Mouse (Mus musculus) liver, embryonic 16.5 days (tissue): Measurements from ENCODE around the gene Chd2. TPM values are rescaled to one million over a fixed set of nuclear protein-coding genes. Genes with fewer than 3 reads are reported as not detected.
A peak's percentile ranks its signal among the peaks of the same experiment; 100 is the strongest.

ENCODE experiments used
- ATAC-seq: fragments of 200-750 bp; cut with Nextera tagmentation; 2 replicates; pipeline ENCODE4 v1.8.0; 2017; ENCODE audit warnings: low read depth, mild to moderate bottlenecking, moderate number of reproducible peaks, moderate library complexity
- H3K27ac ChIP-seq: fragments of 300-500 bp; sonication (generic); 2 replicates; pipeline ENCODE4 v1.5.1; 2014; ENCODE audit warnings: mild to moderate bottlenecking, low read length
- H3K27me3 ChIP-seq: fragments of 300-500 bp; sonication (generic); 2 replicates; pipeline ENCODE4 v1.6.1; 2014; ENCODE audit warnings: low read depth, low read length, mixed read lengths; ENCODE audit not compliant: control insufficient read depth, insufficient read depth
- H3K36me3 ChIP-seq: fragments of 300-500 bp; sonication (generic); 2 replicates; pipeline ENCODE4 v1.6.1; 2014; ENCODE audit warnings: mild to moderate bottlenecking; ENCODE audit not compliant: control insufficient read depth, insufficient read depth
- H3K4me1 ChIP-seq: fragments of 300-500 bp; sonication (generic); 2 replicates; pipeline ENCODE4 v1.6.1; 2014; ENCODE audit warnings: low read depth, low read length, mixed read lengths; ENCODE audit not compliant: control insufficient read depth
- H3K4me2 ChIP-seq: fragments of 300-500 bp; sonication (generic); 2 replicates; pipeline ENCODE4 v1.6.1; 2014; ENCODE audit warnings: low read depth, low read length, mixed read lengths
- H3K4me3 ChIP-seq: fragments of 300-500 bp; sonication (generic); 2 replicates; pipeline ENCODE4 v1.5.1; 2014; ENCODE audit warnings: low read depth, mild to moderate bottlenecking, low read length
- H3K9ac ChIP-seq: fragments of 300-500 bp; sonication (generic); 2 replicates; pipeline ENCODE4 v1.6.1; 2014; ENCODE audit warnings: low read depth, low read length
- H3K9me3 ChIP-seq: fragments of 300-500 bp; sonication (generic); replicated peaks from 2 replicates; pipeline ENCODE4 v1.6.1; 2016; ENCODE audit warnings: low read length; ENCODE audit not compliant: control insufficient read depth
- WGBS: fragments of 180-500 bp; shearing (Covaris S2); extraction: QIAGEN DNeasy Blood & Tissue Kit; methylation state at CpG from one replicate; pipeline ENCODE4 v1.1.7; 2014; ENCODE audit not compliant: insufficient replicate concordance; 5-methylcytosine and 5-hydroxymethylcytosine counted together
- polyA plus RNA-seq: library from polyadenylated mRNA; unstranded; fragments of >200 nt; fragmentation: Nextera tagmentation; extraction: Ambion mirVana; gene quantifications from 2 replicates; pipeline ENCODE4 v1.2.1, GENCODE M21; 2015

The Chd2 gene
- polyA plus RNA-seq, 1 experiment from 2014 or later, result 24.7 TPM

GRCm38 (mm10) chr7:73557671-73558265 lies 16.1 kb upstream of the Chd2 start:
- no peaks in the 10 kb centered on the region for H3K9me3 ChIP-seq
- 0 out of 2 replicates have a peak overlapping the region, but pooled peaks have one; percentile 3 for H3K4me2 ChIP-seq
- H3K4me3 ChIP-seq, result peak overlapping the region; percentile 99
- H3K36me3 ChIP-seq, result peaks cover under 1% of the 10 kb centered on the region; the same call in 1 of the 2 replicates
- WGBS, result under 1% methylated on average over 74 of the region's 80 CpGs
- peak; percentile 10; the same call in 1 of the 2 replicates for ATAC-seq
- peak overlapping the region; percentile 99 for H3K27ac ChIP-seq
- H3K9ac ChIP-seq, result peak overlapping the region; percentile 100
- no peaks in the 10 kb centered on the region for H3K27me3 ChIP-seq
- H3K4me1 ChIP-seq, result peaks cover 15% of the 10 kb centered on the region

GRCm38 (mm10) chr7:73556688-73557667 lies 15.3 kb upstream of the Chd2 start:
- no peaks in the 10 kb centered on the region for H3K9me3 ChIP-seq
- peak overlapping the region; percentile 36 for H3K4me2 ChIP-seq
- peaks cover 5% of the 10 kb centered on the region; the same call in 1 of the 2 replicates for H3K36me3 ChIP-seq
- H3K27ac ChIP-seq, result peak overlapping the region; percentile 99
- no peaks in the 10 kb centered on the region for H3K27me3 ChIP-seq
- peak overlapping the region; percentile 100 for H3K9ac ChIP-seq
- WGBS, result under 1% methylated on average over 25 of the region's 25 CpGs
- peak overlapping the region; percentile 99 for H3K4me3 ChIP-seq
- no peak for ATAC-seq
- peaks cover 23% of the 10 kb centered on the region for H3K4me1 ChIP-seq

GRCm38 (mm10) chr7:73555918-73556580 lies 14.4 kb upstream of the Chd2 start:
- Histone ChIP-seq H3K9me3 (no peaks in the 10 kb centered on the region), H3K4me3 (peak overlapping the region; percentile 36; the same call in 1 of the 2 replicates), H3K36me3 (peaks cover 5% of the 10 kb centered on the region; the same call in 1 of the 2 replicates), H3K4me1 (peaks cover 20% of the 10 kb centered on the region), H3K4me2 (peak overlapping the region; percentile 37; the same call in 1 of the 2 replicates), H3K27ac (no peak overlapping the region), H3K27me3 (no peaks in the 10 kb centered on the region), H3K9ac (no peak overlapping the region; the same call in 1 of the 2 replicates)
- no peak for ATAC-seq
- WGBS, result 8% methylated on average over 4 of the region's 4 CpGs

- H3K9ac ChIP-seq, result no peak overlapping the region
- H3K4me2 ChIP-seq, result no peak overlapping the region
- H3K27ac ChIP-seq, result no peak overlapping the region
- no peaks in the 10 kb centered on the region for H3K9me3 ChIP-seq
- H3K27me3 ChIP-seq, result no peaks in the 10 kb centered on the region
- 53% methylated on average over 2 of the region's 2 CpGs for WGBS
- H3K36me3 ChIP-seq, result peaks cover 11% of the 10 kb centered on the region
- H3K4me1 ChIP-seq, result peaks cover 16% of the 10 kb centered on the region
- ATAC-seq, result no peak
- no peak overlapping the region for H3K4me3 ChIP-seq
Measured at GRCm38 (mm10) chr7:73554849-73555248, 13.2 kb upstream of the Chd2 start.

- no peak overlapping the region for H3K27ac ChIP-seq
- ATAC-seq, result no peak
- H3K4me2 ChIP-seq, result no peak overlapping the region
- H3K9ac ChIP-seq, result no peak overlapping the region
- H3K36me3 ChIP-seq, result peaks cover 21% of the 10 kb centered on the region
- H3K9me3 ChIP-seq, result no peaks in the 10 kb centered on the region
- H3K4me1 ChIP-seq, result peaks cover 14% of the 10 kb centered on the region
- no peaks in the 10 kb centered on the region for H3K27me3 ChIP-seq
- WGBS, result 64% methylated on average over 2 of the region's 2 CpGs
- no peak overlapping the region for H3K4me3 ChIP-seq
Measured at GRCm38 (mm10) chr7:73553160-73553559, 11.5 kb upstream of the Chd2 start.

- H3K9me3 ChIP-seq, result no peaks in the 10 kb centered on the region
- H3K36me3 ChIP-seq, result peaks cover 24% of the 10 kb centered on the region
- peak overlapping the region; percentile 33 for H3K4me2 ChIP-seq
- 59% methylated on average over 7 of the region's 7 CpGs for WGBS
- peak; percentile 77 for ATAC-seq
- no peaks in the 10 kb centered on the region for H3K27me3 ChIP-seq
- no peak overlapping the region for H3K4me3 ChIP-seq
- no peak overlapping the region for H3K9ac ChIP-seq
- peak overlapping the region; percentile 69 for H3K27ac ChIP-seq
- peaks cover 18% of the 10 kb centered on the region for H3K4me1 ChIP-seq
Measured at GRCm38 (mm10) chr7:73552054-73552750, 10.6 kb upstream of the Chd2 start.

GRCm38 (mm10) chr7:73551370-73551769 lies 9.7 kb upstream of the Chd2 start:
- no peaks in the 10 kb centered on the region for H3K27me3 ChIP-seq
- ATAC-seq, result no peak
- H3K9ac ChIP-seq, result no peak overlapping the region
- H3K4me2 ChIP-seq, result no peak overlapping the region
- peaks cover 24% of the 10 kb centered on the region for H3K36me3 ChIP-seq
- H3K4me1 ChIP-seq, result peaks cover 24% of the 10 kb centered on the region
- H3K9me3 ChIP-seq, result no peaks in the 10 kb centered on the region
- no peak overlapping the region for H3K27ac ChIP-seq
- no peak overlapping the region for H3K4me3 ChIP-seq

- H3K4me3 ChIP-seq, result no peak overlapping the region
Measured at GRCm38 (mm10) chr7:73548051-73548450, 6.4 kb upstream of the Chd2 start.

More at GRCm38 (mm10) chr7:73548051-73548450, 6.4 kb upstream of the Chd2 start:
- Histone ChIP-seq H3K9me3 (no peaks in the 10 kb centered on the region), H3K36me3 (peaks cover 36% of the 10 kb centered on the region), H3K27me3 (no peaks in the 10 kb centered on the region), H3K27ac (peak overlapping the region; percentile 34; the same call in 1 of the 2 replicates), H3K4me2 (peak overlapping the region; percentile 34; the same call in 1 of the 2 replicates), H3K4me1 (peaks cover 28% of the 10 kb centered on the region), H3K9ac (peak overlapping the region; percentile 43; the same call in 1 of the 2 replicates)
- no peak for ATAC-seq
- WGBS, result 59% methylated on average over 2 of the region's 2 CpGs
